Mouse (Mus musculus) brain, embryonic 14.5 days (tissue): ENCODE measurements at regions not wholly inside any gene's neighbourhood (a gene's known extent, or its start where the extent isn't known, plus 50 kb on each side); places are given as distances from the start of the nearest gene placed in this dataset.
A peak's percentile ranks its signal among the peaks of the same experiment; 100 is the strongest.

Experiments
- DNase-seq: peaks from one replicate; pipeline ENCODE4 v3.0.0-alpha.2; 2011; ENCODE audit warnings: low read depth
- CTCF ChIP-seq: fragments of 200-500 bp; IDR thresholded peaks from 2 replicates; pipeline ENCODE4 v1.5.1; 2012; ENCODE audit warnings: inconsistent platforms, mild to moderate bottlenecking, moderate library complexity, borderline replicate concordance; ENCODE audit not compliant: insufficient read depth, insufficient read length; ENCODE audit errors: extremely low read depth
- POLR2A ChIP-seq: fragments of 200-500 bp; IDR thresholded peaks from 2 replicates; pipeline ENCODE4 v1.6.1; 2012; ENCODE audit warnings: mild to moderate bottlenecking, inconsistent platforms, borderline replicate concordance; ENCODE audit not compliant: poor library complexity, insufficient read depth, insufficient read length, severe bottlenecking; ENCODE audit errors: extremely low read depth

DNA sequence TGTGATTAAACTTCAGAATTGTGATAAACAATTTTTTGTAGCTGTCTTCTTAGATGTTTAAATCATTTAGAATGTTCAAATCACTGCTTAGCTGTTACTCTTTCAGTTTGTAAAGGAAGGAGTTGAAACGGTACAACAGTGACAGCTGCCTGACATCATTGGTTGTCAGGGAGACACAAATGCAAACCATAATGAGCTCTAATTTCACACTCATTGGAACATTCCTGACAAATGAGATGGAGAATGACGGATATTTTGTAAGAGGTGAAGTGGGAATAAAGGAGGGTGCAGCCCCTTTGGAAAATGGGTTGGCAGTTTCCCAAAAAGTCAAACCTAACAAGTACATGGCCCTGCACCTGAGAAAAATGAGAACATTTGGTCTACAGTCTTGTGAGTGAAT lies 62.5 kb downstream of the Rad51ap2 start:
- TF ChIP-seq POLR2A (no peak), CTCF (no peak)
- peak; percentile 88 for DNase-seq

DNA sequence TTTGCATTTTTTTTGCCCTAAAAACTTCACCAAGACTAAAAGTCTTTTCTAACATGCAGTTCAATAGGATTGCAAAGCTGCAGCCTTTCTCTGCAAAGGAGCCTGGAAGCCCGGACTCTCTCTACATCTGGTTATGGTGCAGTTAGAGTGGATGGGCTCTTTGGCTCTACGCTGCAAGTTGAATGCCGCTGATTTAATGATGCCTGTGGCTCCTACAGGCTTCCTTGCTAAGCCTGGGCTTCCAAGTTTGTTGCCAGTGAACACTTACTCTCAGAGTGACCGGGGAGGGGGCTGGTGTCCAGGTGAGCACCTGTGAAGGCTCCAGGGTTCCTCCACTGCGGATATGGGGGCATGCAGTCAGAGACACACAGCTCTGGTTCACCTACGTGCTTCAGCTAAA lies 107.0 kb downstream of the Rad51ap2 start:
- peak; percentile 26 for DNase-seq

DNA sequence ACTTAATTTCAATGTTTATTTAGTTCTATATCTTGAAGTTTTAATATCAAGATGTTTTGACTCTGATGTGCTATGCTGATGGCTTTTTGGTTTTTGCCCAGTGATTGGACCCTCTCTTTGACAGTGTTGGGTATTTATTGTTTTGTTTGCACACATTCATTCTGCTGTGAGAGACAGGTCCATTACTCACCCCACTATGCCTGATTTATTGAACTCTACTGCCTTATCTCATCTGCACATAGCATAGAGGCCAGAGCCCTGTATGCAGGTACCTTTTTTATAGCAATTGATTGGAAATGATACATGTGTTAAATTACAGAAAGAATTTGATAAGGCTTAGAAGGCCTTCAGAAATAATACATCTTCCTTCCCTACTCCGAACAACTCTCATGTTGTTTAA lies 114.3 kb downstream of the Rad51ap2 start:
- DNase-seq = no peak
- TF ChIP-seq CTCF = no peak
- TF ChIP-seq POLR2A = no peak

More for the DNA sequence above, 107.0 kb downstream of the Rad51ap2 start:
- TF ChIP-seq POLR2A = no peak
- no peak for TF ChIP-seq CTCF

DNA sequence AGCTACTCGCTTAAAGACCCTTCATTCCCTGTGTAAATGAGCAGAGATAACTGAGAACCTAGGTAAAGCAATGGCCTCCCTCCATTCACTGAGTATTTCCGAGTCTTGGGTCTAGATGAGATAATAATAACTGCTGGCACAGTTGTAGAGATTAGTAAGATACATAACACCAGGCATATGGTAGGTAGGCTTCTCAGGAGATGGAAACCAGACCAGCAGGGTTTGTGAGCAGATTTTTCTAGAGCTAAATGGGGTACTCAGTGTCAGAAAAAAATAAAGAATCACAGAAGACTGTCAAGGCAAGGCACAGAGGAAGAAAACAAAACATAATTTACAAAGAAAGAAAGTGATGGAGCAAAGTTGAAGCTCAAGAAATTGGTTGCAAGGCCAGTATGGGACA lies 148.1 kb downstream of the Rad51ap2 start:
- no peak for DNase-seq
- TF ChIP-seq CTCF (no peak), POLR2A (no peak)

DNA sequence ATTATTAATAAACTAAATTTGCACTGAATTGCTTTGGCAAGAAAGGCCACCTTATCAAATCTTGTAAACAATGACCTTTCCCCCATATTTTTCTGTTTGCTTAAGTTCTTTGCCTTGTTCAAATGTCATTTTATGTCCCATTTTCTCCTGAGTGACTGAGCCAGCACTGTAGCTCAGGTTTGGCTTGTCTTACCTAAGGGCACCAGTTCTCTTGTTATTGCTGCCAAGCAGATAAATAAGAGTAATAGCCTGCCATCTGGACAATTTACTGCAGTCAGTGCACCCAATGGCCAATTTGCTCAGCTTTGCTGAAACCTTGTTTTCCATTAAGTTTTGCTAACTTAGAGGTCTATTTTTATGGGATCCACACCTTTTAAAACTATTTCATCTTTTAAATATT lies 152.9 kb downstream of the Rad51ap2 start:
- TF ChIP-seq POLR2A (no peak), CTCF (no peak)
- no peak for DNase-seq

DNA sequence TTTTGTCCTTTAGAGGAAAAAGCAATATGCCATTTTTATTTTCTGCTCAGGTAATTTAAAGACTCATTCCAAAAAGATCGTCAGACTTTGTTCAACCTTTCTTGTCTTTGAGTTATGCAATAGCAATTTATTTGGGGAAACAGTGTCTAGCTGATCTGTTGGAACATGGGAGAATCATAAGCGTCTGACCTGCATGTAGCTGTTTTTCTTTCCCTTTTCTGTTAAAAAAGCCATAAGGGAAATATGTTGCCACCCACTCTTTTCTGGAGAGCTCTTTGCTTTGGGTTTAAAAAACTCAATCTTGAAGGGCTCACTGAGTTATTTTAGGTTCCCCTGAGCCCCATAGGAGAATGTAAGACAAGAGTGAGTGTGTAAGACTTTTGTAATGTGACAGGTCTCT lies 155.8 kb downstream of the Rad51ap2 start:
- TF ChIP-seq POLR2A (no peak), CTCF (no peak)
- DNase-seq = no peak

DNA sequence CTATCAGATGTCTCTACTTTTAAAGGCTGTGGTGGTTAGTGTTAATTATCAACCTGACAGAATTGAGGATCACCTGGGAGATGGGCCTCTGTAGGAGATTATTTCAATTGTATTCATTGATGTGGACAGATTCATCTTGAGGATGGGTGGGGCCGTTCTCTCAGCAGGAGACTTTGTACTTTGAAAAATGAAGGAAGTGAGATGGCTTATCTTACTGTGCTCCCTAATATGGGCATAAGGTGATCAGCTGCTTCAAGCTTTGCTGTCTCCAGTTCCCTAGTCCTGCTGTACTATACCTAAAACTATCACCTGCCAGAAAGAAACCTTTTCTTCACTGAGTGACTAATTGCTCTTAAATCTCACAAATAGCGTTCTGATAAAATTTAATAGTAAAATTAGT lies 159.4 kb downstream of the Rad51ap2 start:
- no peak for DNase-seq
- TF ChIP-seq POLR2A (no peak), CTCF (no peak)

DNA sequence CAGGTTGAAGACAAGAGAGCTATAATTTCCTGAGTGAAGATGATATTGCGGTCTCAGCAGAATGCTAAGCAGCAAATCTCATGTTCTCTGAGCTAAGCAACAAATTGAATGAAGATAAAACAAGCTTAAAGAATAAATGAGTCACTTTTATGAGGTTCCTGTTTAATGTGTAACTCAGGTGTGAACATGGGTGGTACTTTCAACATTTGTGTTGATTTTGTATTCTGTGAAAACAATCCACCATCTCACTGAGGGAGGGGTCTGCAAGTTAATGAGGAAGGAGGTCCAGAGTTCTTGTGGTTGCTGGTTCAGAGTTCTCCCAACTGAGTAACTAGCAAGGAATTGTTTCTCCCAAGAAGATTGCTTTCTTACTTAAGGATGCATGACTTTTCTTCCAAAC lies 167.7 kb downstream of the Rad51ap2 start:
- DNase-seq = no peak

DNA sequence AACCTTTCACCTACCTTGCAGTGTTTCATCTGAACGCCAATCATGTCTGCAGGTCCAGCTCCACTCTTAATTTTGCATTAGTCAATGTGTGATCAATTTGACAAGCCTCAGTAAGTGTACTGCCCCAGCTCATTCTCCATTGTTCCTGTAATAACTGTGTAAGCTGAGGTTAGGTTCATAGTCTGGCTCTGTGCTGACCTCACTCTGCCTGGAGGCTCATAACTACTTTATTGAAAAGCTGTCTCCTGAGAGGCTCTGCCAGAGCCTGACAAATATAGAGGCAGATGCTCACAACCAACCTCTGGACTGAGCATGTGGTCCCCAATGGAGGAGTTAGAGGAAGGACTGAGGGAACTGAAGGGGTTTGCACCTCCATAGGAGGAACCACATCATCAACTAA lies 174.3 kb downstream of the Rad51ap2 start:
- DNase-seq = no peak
- TF ChIP-seq CTCF (no peak), POLR2A (no peak)

More for the DNA sequence above, 167.7 kb downstream of the Rad51ap2 start:
- TF ChIP-seq POLR2A (no peak), CTCF (no peak)

DNA sequence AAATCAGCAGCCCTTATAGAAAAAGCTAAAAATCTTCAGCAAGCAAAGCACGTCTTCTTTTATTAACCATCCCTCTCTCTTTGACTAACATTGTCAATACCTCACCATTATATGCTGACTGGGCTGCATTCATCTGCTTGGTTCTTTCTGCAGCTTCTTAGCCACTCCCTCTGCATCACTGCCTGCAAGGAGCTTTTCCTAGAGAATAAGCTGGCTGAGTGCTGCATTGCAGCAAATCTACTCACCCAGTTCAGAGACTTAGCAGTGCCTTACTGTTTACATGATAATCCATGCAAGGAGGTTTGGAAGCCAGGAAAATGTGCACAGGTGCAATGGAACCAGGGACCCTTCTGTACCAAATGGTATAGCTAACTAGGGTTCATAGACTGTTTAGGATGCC lies 175.9 kb downstream of the Rad51ap2 start:
- no peak for TF ChIP-seq POLR2A
- peak; percentile 17 for DNase-seq

DNA sequence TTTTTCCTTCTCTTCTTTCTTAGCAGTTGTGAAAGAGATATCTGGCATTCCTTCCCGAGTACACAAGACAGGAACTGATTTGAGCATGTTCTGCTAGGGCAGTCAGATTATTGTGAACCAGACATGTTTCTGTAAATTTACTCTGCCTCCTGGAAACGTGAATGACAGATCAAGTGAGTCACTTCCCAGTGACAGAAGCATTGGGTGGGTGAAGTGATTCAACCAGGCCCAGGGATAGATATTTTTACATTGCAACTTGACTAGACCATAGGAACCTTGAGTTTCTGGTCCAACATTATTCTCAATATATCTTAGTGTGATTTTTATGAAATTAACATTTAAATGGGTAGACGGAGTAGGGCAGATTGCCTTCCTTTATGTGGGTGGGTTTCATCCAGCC lies 217.4 kb downstream of the Rad51ap2 start:
- DNase-seq = no peak
- TF ChIP-seq POLR2A (no peak), CTCF (no peak)

DNA sequence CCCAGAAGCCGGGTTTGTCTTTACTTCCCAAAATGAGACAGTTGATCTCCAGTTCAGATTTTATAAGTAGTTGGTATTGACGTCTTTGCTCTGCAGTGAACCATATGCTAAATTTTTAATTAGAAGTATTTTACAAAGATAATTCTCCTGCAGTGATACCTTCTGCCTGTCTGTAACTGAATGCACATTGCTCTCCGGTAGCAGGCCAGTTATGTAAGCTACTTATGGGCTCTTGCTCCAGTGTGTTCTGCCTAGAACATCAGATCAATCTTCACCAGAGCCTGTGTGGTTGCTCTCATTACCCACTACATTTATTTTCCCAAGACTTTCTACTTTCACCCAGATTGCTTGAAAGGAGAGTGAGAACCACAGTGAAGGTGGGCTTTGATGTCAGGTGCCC lies 238.9 kb downstream of the Rad51ap2 start:
- no peak for DNase-seq
- TF ChIP-seq CTCF = no peak
- TF ChIP-seq POLR2A = no peak
